Mouse (Mus musculus) erythroblast, embryonic 14.5 days (primary cell): Measurements from ENCODE around the gene Deaf1.

Experiments
- GATA1 ChIP-seq: IDR thresholded peaks from 2 replicates; pipeline ENCODE4 v1.6.1; 2012; ENCODE audit warnings: low read length, inconsistent platforms, mixed read lengths
- TAL1 ChIP-seq: IDR thresholded peaks from 3 replicates; pipeline ENCODE4 v1.6.1; 2012; ENCODE audit warnings: low read length, inconsistent platforms, mixed read lengths

DNA sequence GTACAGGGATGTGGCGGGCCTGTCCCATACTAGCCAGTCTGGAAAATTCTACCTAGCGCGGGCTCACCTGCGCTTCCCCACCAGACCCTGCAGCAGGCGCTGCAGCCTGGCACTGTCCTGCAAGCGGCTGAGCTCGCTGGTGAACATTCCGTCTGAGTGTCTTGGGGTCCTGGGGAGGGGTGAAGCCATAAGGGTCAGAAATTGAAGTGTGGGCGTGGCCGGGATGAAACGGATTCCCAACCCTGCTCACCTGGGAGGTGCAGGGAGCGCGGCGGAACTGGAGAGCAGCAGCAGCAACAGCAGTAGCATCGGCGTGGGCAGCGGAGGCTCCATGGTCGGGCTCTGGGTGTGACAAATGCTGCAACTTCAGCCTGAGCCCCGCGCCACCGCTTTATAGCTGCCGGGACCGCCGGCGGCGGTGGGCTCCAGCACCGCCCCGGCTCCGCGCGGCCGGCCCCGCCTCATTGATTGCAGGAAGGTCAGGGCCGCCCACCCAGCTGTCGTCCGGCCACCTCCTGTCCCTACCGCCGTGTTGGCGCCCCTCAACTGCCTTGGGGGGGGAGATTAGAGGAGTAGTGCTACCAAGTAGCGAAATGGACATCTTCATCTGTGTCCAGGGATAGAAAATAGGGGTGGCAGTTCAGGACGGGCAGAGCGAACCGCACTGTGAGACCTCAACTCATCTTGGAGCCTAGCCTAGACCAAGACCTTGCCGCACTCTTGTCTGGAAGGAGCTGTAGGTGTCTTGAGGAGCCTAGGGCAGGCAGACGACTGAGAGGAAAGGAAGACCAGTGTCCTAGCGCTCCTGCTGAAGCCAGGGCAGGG, 48.5 kb downstream of the Deaf1 start, which contains the start of gene Sct:
- no peak for TF ChIP-seq TAL1
- TF ChIP-seq GATA1 = no peak
